Mouse (Mus musculus): ENCODE measurements around the gene Plin2.
"Not testable (repeated sequence)": the region's sequence is repeated elsewhere in the genome, so short reads cannot be mapped to it uniquely, and the experiment has no call there.

Gene Plin2

DNA sequence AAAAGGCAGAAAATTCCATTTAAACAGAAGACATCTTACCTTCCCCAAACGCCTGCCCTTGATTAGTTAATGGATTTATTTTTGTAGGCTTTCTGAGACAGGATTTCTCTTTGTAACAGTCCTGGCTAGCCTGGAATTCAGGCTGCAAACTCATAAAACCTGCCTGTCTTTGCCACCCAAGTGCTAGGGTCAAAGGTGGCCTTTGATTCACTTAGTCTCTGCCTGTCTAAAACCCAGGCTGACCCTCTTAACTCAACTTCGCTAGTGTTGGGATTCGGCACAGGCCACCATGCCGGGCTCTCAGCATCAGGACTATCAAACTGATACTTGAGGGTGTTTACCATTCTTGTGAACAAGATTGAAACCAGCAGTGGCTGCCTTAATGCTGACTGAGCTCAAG is 38.0 kb downstream of the Plin2 start:
- DNase-seq (ENCODE audit: low spot score): no peak

DNA sequence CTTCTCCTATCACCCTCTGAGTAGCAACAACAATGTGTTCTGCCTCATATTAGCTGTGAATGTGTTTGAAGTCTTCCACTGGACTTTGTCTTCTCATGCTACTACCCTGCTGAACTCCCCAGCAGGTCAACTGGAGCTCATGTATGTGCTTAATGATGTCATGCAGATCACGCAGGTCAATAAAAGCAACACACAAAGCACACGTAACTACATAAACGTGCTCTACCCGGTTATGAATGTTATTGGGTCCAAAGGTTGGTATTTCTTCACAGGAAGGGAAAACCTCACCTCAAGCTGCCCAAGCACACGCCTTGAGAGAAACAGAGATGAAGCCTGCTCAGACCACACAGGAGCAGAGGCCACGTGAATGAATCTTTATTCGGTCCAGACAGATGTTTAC is 43.4 kb downstream of the Plin2 start:
- not testable (repeated sequence) for DNase-seq (ENCODE audit: low spot score)

DNA sequence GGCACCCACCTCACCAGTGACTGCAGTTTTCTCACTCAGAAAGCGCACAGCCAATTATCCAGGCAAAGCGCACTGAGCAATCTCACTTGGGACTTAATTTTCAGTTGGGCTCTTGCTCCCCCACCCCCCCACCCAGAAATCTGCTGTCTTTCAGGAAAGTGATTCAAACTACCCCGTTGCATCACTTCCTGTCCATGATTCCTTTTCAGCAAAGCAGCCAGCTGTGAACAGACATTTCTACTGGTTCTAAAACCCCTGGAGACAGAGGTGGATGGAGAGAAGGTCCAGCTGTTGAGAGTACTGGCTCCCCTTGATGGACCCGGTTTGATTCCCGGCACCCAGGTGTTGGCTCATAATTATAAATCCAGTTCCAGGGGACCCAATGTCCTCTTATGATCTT is 44.4 kb downstream of the Plin2 start:
- no peak for DNase-seq (ENCODE audit: low spot score)

DNA sequence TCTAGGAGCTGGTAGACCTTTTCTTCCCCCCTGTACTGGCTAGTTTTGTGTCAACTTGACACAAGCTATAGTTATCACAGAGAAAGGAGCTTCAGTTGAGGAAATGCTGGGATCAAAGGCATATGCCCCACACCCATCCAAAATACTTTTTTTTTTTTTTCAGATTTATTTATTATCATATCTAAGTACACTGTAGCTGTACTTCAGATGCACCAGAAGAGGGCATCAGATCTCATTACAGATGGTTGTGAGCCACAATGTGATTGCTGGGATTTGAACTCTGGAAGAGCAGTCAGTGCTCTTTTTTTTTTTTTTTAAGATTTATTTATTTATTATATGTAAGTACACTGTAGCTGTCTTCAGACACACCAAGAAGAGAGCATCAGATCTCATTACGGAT is 47.3 kb downstream of the Plin2 start:
- not testable (repeated sequence) for DNase-seq (ENCODE audit: low spot score)

DNA sequence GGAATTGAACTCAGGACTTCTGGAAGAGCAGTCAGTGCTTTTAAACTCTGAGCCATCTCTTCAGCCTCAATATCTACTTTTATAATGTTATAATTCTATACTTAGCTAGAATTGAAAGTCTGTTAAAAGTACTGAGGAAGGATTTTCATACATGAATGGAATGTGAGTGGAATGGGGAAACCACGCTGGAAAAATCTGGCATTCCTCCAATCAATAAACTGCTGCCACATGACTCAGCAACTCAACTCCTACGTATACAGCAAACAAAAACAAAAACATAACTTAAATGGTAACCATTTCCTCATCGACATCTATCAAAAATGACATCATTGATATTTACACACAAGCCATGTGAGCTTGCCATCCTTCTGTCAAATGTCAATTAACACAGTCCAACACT is 47.7 kb downstream of the Plin2 start:
- no peak for DNase-seq (ENCODE audit: low spot score)

DNA sequence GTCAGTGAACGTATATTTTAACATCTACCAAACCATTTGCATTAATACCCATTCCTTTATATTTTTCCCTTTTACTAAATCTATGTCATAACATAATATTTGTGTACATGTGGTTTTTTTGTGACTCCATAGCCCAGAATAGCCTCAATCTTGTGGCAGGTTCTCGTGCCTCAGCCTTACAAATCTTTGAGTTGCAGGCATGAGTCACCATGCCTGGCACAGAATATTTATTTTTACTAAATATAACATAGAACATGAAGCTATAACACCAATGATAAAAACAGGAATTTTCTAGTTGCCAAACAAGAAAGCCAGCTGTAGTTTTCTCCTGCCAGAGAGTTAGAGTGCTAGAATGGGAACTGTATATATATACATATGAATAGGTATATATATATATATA is 49.4 kb downstream of the Plin2 start:
- DNase-seq (ENCODE audit: low spot score): no peak

DNA sequence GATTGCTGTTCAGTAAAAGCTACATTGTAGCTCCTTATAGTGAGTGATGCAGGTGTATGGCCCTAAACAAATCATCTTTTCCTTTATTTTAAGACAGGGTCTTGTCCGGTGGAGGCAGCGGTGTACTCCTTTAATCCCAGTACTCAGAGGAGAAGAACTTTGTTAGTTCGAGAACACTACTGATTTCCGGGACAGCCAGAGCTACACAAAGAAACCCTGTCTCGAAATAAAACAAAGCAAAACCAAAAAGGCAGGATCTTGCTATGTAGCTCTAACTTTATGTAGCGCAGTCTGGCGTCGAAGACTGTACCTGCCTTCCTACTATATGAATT is 57.6 kb downstream of the Plin2 start:
- DNase-seq (ENCODE audit: low spot score): no peak

DNA sequence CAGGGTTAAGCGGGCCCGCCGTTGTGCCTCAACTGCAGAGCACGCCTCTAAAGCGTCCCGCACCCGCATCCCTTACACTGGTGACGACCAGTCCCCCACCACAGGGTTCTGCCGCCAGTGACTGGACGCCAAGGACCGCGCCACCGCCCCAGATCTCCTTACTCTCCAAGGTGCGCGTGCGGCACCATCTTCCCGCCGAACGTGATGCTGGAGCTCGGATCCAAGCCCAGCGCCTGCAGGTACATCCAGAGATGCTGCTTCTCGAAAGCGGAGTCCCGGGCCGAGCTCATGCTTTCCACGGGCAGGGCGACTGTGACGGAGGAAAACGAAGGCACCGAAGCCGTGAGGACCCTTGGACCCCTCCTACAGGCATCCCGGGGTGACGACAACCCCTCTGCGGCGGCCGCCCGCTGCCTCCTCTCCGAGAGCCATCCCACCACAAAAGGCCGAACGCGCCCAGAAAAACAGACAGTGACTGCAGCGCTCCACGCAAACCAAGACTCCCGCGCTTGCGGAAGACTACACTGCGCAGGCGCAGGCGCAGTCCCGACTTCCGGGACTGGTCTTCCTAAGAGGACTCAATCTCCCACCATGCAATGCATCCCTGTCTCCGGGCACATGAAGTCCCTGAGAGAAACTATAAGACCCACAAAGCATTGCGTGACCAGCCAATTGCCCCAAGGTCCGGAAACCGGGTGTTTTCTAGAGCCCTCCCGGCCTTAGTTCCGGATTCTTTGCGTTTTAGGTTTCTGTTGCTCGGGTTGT is 58.2 kb downstream of the Plin2 start, which contains the start of gene Haus6:
Haus6 (minus strand) TSS at position 532 of the 765 bp plus-strand sequence.
- DNase-seq (ENCODE audit: low spot score): peak; percentile 89
